Mouse (Mus musculus) C2C12 (cell line): ENCODE results near the gene Sin3b. TPM values are rescaled to one million over a fixed set of nuclear protein-coding genes. Genes with fewer than 3 reads are reported as not detected.

ENCODE experiments used
- H3K27me3 ChIP-seq: one replicate; pipeline ENCODE4 v1.6.1; 2011; ENCODE audit not compliant: control insufficient read depth, insufficient read depth, insufficient read length
- H3K36me3 ChIP-seq: one replicate; pipeline ENCODE4 v1.6.1; 2011; ENCODE audit not compliant: control insufficient read depth, insufficient read depth
- H3K4me3 ChIP-seq: one replicate; pipeline ENCODE4 v1.5.1; 2011; ENCODE audit warnings: mild to moderate bottlenecking, control low read depth; ENCODE audit not compliant: poor library complexity, insufficient read depth, severe bottlenecking
- H3K79me2 ChIP-seq: one replicate; pipeline ENCODE4 v1.6.1; 2011; ENCODE audit not compliant: control insufficient read depth, insufficient read depth
- H3K79me3 ChIP-seq: one replicate; pipeline ENCODE4 v1.6.1; 2011; ENCODE audit warnings: low read depth, control low read depth
- H3ac ChIP-seq: one replicate; pipeline ENCODE3; 2011; ENCODE audit warnings: low read depth; ENCODE audit not compliant: control insufficient read depth, insufficient read length
- CEBPB ChIP-seq: IDR thresholded peaks from one replicate; pipeline ENCODE4 v1.6.1; 2011; ENCODE audit warnings: low read depth, mild to moderate bottlenecking, control low read depth, moderate library complexity
- CTCF ChIP-seq: IDR thresholded peaks from one replicate; pipeline ENCODE4 v1.5.1; 2011; ENCODE audit not compliant: control insufficient read depth, insufficient read depth, insufficient read length
- FOSL1 ChIP-seq: IDR thresholded peaks from one replicate; pipeline ENCODE4 v1.8.0; 2011; ENCODE audit warnings: mild to moderate bottlenecking, low read length; ENCODE audit not compliant: poor library complexity, insufficient read depth, severe bottlenecking
- MAX ChIP-seq: IDR thresholded peaks from one replicate; pipeline ENCODE4 v1.6.1; 2011; ENCODE audit warnings: mild to moderate bottlenecking, control low read depth
- MYOD1 ChIP-seq: IDR thresholded peaks from one replicate; pipeline ENCODE4 v1.6.1; 2011; ENCODE audit warnings: low read depth; ENCODE audit not compliant: control insufficient read depth, insufficient read length
- MYOG ChIP-seq: IDR thresholded peaks from one replicate; pipeline ENCODE4 v1.6.1; 2011; ENCODE audit not compliant: control insufficient read depth, insufficient read length; ENCODE audit errors: extremely low read depth
- USF1 ChIP-seq: IDR thresholded peaks from one replicate; pipeline ENCODE4 v1.6.1; 2011; ENCODE audit warnings: low read depth, mild to moderate bottlenecking, control low read depth, moderate library complexity
- polyA plus RNA-seq: library from polyadenylated mRNA; unstranded; fragments of >200 nt; fragmentation: generic; extraction: Trizol; gene quantifications from one replicate; pipeline ENCODE4 v1.2.1, GENCODE M21; 2012; ENCODE audit warnings: missing spikeins

Gene Sin3b
- polyA plus RNA-seq, 1 experiment = 140 TPM

GRCm38 (mm10) chr8:72720541-72720940 is 2.5 kb upstream of the Sin3b start:
- Histone ChIP-seq H3ac (no peak overlapping the region), H3K79me3 (peaks cover 5% of the 10 kb centered on the region), H3K4me3 (no peak overlapping the region), H3K36me3 (peaks cover 7% of the 10 kb centered on the region), H3K27me3 (no peaks in the 10 kb centered on the region), H3K79me2 (peaks cover 15% of the 10 kb centered on the region)
- TF ChIP-seq MYOG = no peak
- no peak for TF ChIP-seq MAX
- TF ChIP-seq CEBPB = no peak
- TF ChIP-seq MYOD1 = no peak
- TF ChIP-seq FOSL1 = no peak
- TF ChIP-seq USF1 = no peak
- no peak for TF ChIP-seq CTCF

GRCm38 (mm10) chr8:72723651-72724001 is 541 bp downstream of the Sin3b start:
- no peak for TF ChIP-seq USF1
- no peak for TF ChIP-seq MYOG
- TF ChIP-seq MYOD1 = no peak
- TF ChIP-seq FOSL1 = no peak
- TF ChIP-seq CTCF = no peak
- TF ChIP-seq MAX = no peak
- no peak for TF ChIP-seq CEBPB
- peaks cover 36% of the 10 kb centered on the region for H3K36me3 ChIP-seq
- peak overlapping the region; percentile 94 for H3ac ChIP-seq
- H3K4me3 ChIP-seq = peak overlapping the region; percentile 99
- peaks cover 10% of the 10 kb centered on the region for H3K79me3 ChIP-seq
- no peaks in the 10 kb centered on the region for H3K27me3 ChIP-seq
- H3K79me2 ChIP-seq = peaks cover 15% of the 10 kb centered on the region

- Histone ChIP-seq H3K79me2 (peaks cover 11% of the 10 kb centered on the region), H3K4me3 (no peak overlapping the region), H3K79me3 (peaks cover 8% of the 10 kb centered on the region), H3K27me3 (no peaks in the 10 kb centered on the region), H3ac (no peak overlapping the region), H3K36me3 (peaks cover 75% of the 10 kb centered on the region)
- TF ChIP-seq CTCF = no peak
- no peak for TF ChIP-seq MYOD1
- no peak for TF ChIP-seq FOSL1
- no peak for TF ChIP-seq MAX
- no peak for TF ChIP-seq USF1
- no peak for TF ChIP-seq CEBPB
- TF ChIP-seq MYOG = no peak
These were observed 5.6 kb downstream of the Sin3b start for GRCm38 (mm10) chr8:72728636-72729035.

DNA sequence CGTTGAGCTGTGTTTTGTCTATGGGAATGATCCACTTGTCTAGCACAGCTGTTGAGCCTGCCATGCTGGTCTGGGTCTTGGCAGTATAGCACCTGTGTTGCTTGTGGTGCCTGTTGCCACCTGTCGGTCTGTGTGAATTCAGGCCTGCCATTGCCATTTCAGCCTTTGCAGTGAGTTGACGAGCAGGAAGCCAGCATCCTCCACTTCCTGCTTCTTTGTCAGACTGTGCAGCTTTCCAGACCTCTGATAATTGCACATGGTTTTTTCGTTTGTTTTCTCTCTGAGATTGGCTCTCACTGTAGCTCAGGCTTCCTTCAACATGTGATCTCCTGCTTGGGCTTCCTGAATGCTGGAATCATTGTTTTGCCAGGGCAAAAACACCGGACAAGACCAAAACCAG is 11.9 kb downstream of the Sin3b start:
- Histone ChIP-seq H3K79me3 (peaks cover 1% of the 10 kb centered on the region), H3K27me3 (no peaks in the 10 kb centered on the region), H3K4me3 (no peak overlapping the region), H3K79me2 (no peaks in the 10 kb centered on the region), H3K36me3 (peaks cover 78% of the 10 kb centered on the region), H3ac (no peak overlapping the region)
- no peak for TF ChIP-seq MAX
- no peak for TF ChIP-seq CTCF
- TF ChIP-seq MYOG = no peak
- no peak for TF ChIP-seq FOSL1
- no peak for TF ChIP-seq USF1
- TF ChIP-seq MYOD1 = no peak
- TF ChIP-seq CEBPB = no peak

DNA sequence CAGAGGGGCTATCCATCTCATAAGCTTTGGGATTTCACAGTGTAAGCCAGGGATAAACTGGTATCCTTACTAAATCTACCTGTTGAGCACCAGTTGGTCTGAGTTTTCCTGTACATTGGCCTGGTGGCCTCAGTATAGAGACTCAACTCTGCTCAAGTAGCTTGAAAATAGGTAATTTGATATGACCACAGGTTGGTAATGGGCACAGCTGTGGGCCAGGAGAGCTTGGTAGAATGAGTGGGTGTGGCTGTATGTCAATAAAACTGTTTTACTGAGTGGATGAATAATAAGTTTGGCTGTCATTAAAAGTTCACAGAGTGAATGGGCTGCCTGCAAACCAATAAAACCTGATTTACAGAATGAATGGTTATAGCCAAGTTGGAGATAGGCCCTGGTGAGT is 13.8 kb downstream of the Sin3b start:
- H3K4me3 ChIP-seq = no peak overlapping the region
- H3K36me3 ChIP-seq = peaks cover 64% of the 10 kb centered on the region
- no peaks in the 10 kb centered on the region for H3K79me2 ChIP-seq
- no peak for TF ChIP-seq CEBPB
- H3K79me3 ChIP-seq = peaks cover 1% of the 10 kb centered on the region
- H3ac ChIP-seq = no peak overlapping the region
- H3K27me3 ChIP-seq = no peaks in the 10 kb centered on the region

DNA sequence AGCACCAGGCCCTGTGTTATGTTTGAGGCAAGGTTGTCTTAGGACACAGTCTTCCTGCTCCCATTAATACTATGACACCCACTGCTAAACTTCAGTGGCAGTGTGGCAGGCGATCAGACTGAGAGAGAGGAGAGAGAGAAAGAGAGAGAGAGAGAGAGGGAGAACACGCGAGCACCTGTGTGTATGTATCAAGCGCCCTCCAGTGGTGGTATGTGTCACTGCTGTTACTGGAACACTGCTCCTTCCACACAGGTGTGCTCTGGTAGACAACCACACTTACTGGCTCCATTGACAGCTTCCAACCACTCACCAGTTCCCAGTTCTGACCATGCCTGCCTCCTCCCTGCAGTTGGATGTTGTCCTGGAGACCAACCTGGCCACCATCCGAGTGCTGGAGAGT is 23.0 kb downstream of the Sin3b start:
- Histone ChIP-seq H3K79me3 (no peaks in the 10 kb centered on the region), H3K79me2 (no peaks in the 10 kb centered on the region), H3K27me3 (no peaks in the 10 kb centered on the region), H3K36me3 (peaks cover 82% of the 10 kb centered on the region), H3ac (no peak overlapping the region), H3K4me3 (no peak overlapping the region)
- TF ChIP-seq FOSL1 = no peak
- TF ChIP-seq CTCF = peak; percentile 69
